Mouse (Mus musculus) hindbrain, embryonic 14.5 days (tissue): ENCODE data around the gene Mmd2. TPM values are rescaled to one million over a fixed set of nuclear protein-coding genes. Genes with fewer than 3 reads are reported as not detected.

Experiments used
- ATAC-seq: fragments of 200-750 bp; cut with Nextera tagmentation; 2 replicates; pipeline ENCODE4 v1.8.0; 2017; ENCODE audit warnings: moderate number of reproducible peaks, mild to moderate bottlenecking, moderate TSS enrichment, moderate library complexity; ENCODE audit not compliant: low FRiP score
- DNase-seq: peaks from one replicate; pipeline ENCODE4 v3.0.0-alpha.2; 2015; ENCODE audit warnings: low spot score
- H3K27ac ChIP-seq: fragments of 300-500 bp; sonication (generic); 2 replicates; pipeline ENCODE4 v1.5.1; 2014; ENCODE audit warnings: mild to moderate bottlenecking, moderate library complexity
- H3K27me3 ChIP-seq: fragments of 300-500 bp; sonication (generic); 2 replicates; pipeline ENCODE4 v1.6.1; 2014; ENCODE audit warnings: mild to moderate bottlenecking, low read length, mixed read lengths; ENCODE audit not compliant: control insufficient read depth, insufficient read depth
- H3K36me3 ChIP-seq: fragments of 300-500 bp; sonication (generic); replicated peaks from 2 replicates; pipeline ENCODE4 v1.6.1; 2014; ENCODE audit not compliant: control insufficient read depth, insufficient read depth
- H3K4me1 ChIP-seq: fragments of 300-500 bp; sonication (generic); replicated peaks from 2 replicates; pipeline ENCODE4 v1.6.1; 2014; ENCODE audit warnings: antibody characterized with exemption, low read length, mixed read lengths; ENCODE audit not compliant: control insufficient read depth, insufficient read depth
- H3K4me2 ChIP-seq: fragments of 300-500 bp; sonication (generic); replicated peaks from 2 replicates; pipeline ENCODE4 v1.6.1; 2014; ENCODE audit warnings: mild to moderate bottlenecking, moderate library complexity
- H3K4me3 ChIP-seq: fragments of 300-500 bp; sonication (generic); replicated peaks from 2 replicates; pipeline ENCODE4 v1.5.1; 2014; ENCODE audit warnings: mild to moderate bottlenecking, low read length
- H3K9ac ChIP-seq: fragments of 300-500 bp; sonication (generic); 2 replicates; pipeline ENCODE4 v1.6.1; 2014
- H3K9me3 ChIP-seq: fragments of 300-500 bp; sonication (generic); 2 replicates; pipeline ENCODE4 v1.6.1; 2016; ENCODE audit warnings: low read length; ENCODE audit not compliant: control insufficient read depth
- WGBS: fragments of 180-500 bp; shearing (Covaris S2); extraction: QIAGEN DNeasy Blood & Tissue Kit; methylation state at CpG from one replicate; pipeline ENCODE4 v1.1.7; 2014; 5-methylcytosine and 5-hydroxymethylcytosine counted together
- polyA plus RNA-seq: library from polyadenylated mRNA; unstranded; fragments of >200 nt; fragmentation: Nextera tagmentation; extraction: Ambion mirVana; gene quantifications from 2 replicates; pipeline ENCODE4 v1.2.1, GENCODE M21; 2014

The Mmd2 gene
- polyA plus RNA-seq, 1 experiment from 2014 or later = 51.7 TPM

GRCm38 (mm10) chr5:142590953-142591616, 17.5 kb downstream of the Mmd2 start:
- Histone ChIP-seq H3K4me3 (no peak overlapping the region), H3K9me3 (no peaks in the 10 kb centered on the region)
- ATAC-seq = peak; percentile 22; the same call in 1 of the 2 replicates

GRCm38 (mm10) chr5:142583616-142584126, 24.9 kb downstream of the Mmd2 start:
- H3K9ac ChIP-seq = no peak overlapping the region
- peaks cover 6% of the 10 kb centered on the region; the same call in 1 of the 2 replicates for H3K4me1 ChIP-seq
- peak overlapping the region; percentile 70 for H3K27ac ChIP-seq
- no peaks in the 10 kb centered on the region for H3K9me3 ChIP-seq
- DNase-seq (peak; percentile 44), ATAC-seq (peak; percentile 92)
- WGBS = 23% methylated on average over 14 of the region's 14 CpGs
- no peaks in the 10 kb centered on the region for H3K27me3 ChIP-seq
- no peak overlapping the region for H3K4me3 ChIP-seq
- no peaks in the 10 kb centered on the region for H3K36me3 ChIP-seq
- H3K4me2 ChIP-seq = 0 out of 2 replicates have a peak overlapping the region, but pooled peaks have one; percentile 26

More at GRCm38 (mm10) chr5:142590953-142591616, 17.5 kb downstream of the Mmd2 start:
- WGBS = 39% methylated on average over 6 of the region's 6 CpGs
- Histone ChIP-seq H3K9ac (no peak overlapping the region), H3K36me3 (no peaks in the 10 kb centered on the region), H3K27ac (peak overlapping the region; percentile 73), H3K4me2 (no peak overlapping the region), H3K4me1 (peaks cover 8% of the 10 kb centered on the region; the same call in 1 of the 2 replicates), H3K27me3 (no peaks in the 10 kb centered on the region)
- peak; percentile 42 for DNase-seq

GRCm38 (mm10) chr5:142581517-142581916, 27.1 kb downstream of the Mmd2 start:
- H3K27ac ChIP-seq = no peak overlapping the region
- 23% methylated on average over 5 of the region's 5 CpGs for WGBS
- no peak overlapping the region for H3K9ac ChIP-seq
- no peaks in the 10 kb centered on the region for H3K36me3 ChIP-seq
- H3K4me2 ChIP-seq = no peak overlapping the region
- no peaks in the 10 kb centered on the region for H3K9me3 ChIP-seq
- DNase-seq (peak; percentile 83), ATAC-seq (peak; percentile 21; the same call in 1 of the 2 replicates)
- H3K4me1 ChIP-seq = peaks cover 6% of the 10 kb centered on the region; the same call in 1 of the 2 replicates
- no peaks in the 10 kb centered on the region for H3K27me3 ChIP-seq
- H3K4me3 ChIP-seq = no peak overlapping the region

- no peak for DNase-seq
- Histone ChIP-seq H3K9ac (no peak overlapping the region), H3K27ac (no peak overlapping the region), H3K4me3 (no peak overlapping the region), H3K27me3 (no peaks in the 10 kb centered on the region), H3K9me3 (0 out of 2 replicates have a peak, but pooled peaks cover under 1% of the 10 kb centered on the region), H3K4me2 (no peak overlapping the region), H3K4me1 (no peaks in the 10 kb centered on the region), H3K36me3 (no peaks in the 10 kb centered on the region)
- 94% methylated on average over 10 of the region's 10 CpGs for WGBS
- ATAC-seq = no peak
Measured at GRCm38 (mm10) chr5:142578192-142578591, 30.4 kb downstream of the Mmd2 start.

GRCm38 (mm10) chr5:142576832-142577231, 31.8 kb downstream of the Mmd2 start:
- Histone ChIP-seq H3K27ac (no peak overlapping the region), H3K9me3 (0 out of 2 replicates have a peak, but pooled peaks cover 5% of the 10 kb centered on the region), H3K4me2 (no peak overlapping the region), H3K27me3 (no peaks in the 10 kb centered on the region), H3K4me3 (no peak overlapping the region), H3K36me3 (no peaks in the 10 kb centered on the region), H3K4me1 (no peaks in the 10 kb centered on the region), H3K9ac (no peak overlapping the region)
- ATAC-seq (no peak), DNase-seq (no peak)
- 78% methylated on average over 7 of the region's 7 CpGs for WGBS

GRCm38 (mm10) chr5:142574323-142575057, 34.1 kb downstream of the Mmd2 start:
- no peaks in the 10 kb centered on the region for H3K27me3 ChIP-seq
- no peaks in the 10 kb centered on the region for H3K36me3 ChIP-seq
- WGBS = 72% methylated on average over 8 of the region's 8 CpGs
- H3K4me3 ChIP-seq = no peak overlapping the region
- H3K4me2 ChIP-seq = no peak overlapping the region
- no peak overlapping the region for H3K9ac ChIP-seq
- ATAC-seq (no peak), DNase-seq (no peak)
- no peaks in the 10 kb centered on the region for H3K4me1 ChIP-seq
- 0 out of 2 replicates have a peak, but pooled peaks cover 5% of the 10 kb centered on the region for H3K9me3 ChIP-seq
- no peak overlapping the region for H3K27ac ChIP-seq

- 94% methylated on average over 1 of the region's 1 CpGs for WGBS
- H3K27ac ChIP-seq = no peak overlapping the region
- no peaks in the 10 kb centered on the region for H3K27me3 ChIP-seq
- no peak overlapping the region for H3K9ac ChIP-seq
- no peaks in the 10 kb centered on the region for H3K36me3 ChIP-seq
- ATAC-seq = no peak
- no peaks in the 10 kb centered on the region for H3K9me3 ChIP-seq
- DNase-seq = no peak
- H3K4me2 ChIP-seq = no peak overlapping the region
- no peak overlapping the region for H3K4me3 ChIP-seq
- H3K4me1 ChIP-seq = no peaks in the 10 kb centered on the region
Measured at GRCm38 (mm10) chr5:142564606-142565005, 44.0 kb downstream of the Mmd2 start.

GRCm38 (mm10) chr5:142560261-142560660, 48.3 kb downstream of the Mmd2 start:
- no peak overlapping the region for H3K9ac ChIP-seq
- 57% methylated on average over 7 of the region's 7 CpGs for WGBS
- no peaks in the 10 kb centered on the region for H3K4me1 ChIP-seq
- no peak overlapping the region for H3K4me2 ChIP-seq
- H3K36me3 ChIP-seq = no peaks in the 10 kb centered on the region
- no peaks in the 10 kb centered on the region for H3K9me3 ChIP-seq
- ATAC-seq (no peak), DNase-seq (no peak)
- H3K27me3 ChIP-seq = no peaks in the 10 kb centered on the region
- H3K27ac ChIP-seq = no peak overlapping the region
- no peak overlapping the region for H3K4me3 ChIP-seq

GRCm38 (mm10) chr5:142557397-142558067, 51.1 kb downstream of the Mmd2 start:
- H3K36me3 ChIP-seq = no peaks in the 10 kb centered on the region
- no peaks in the 10 kb centered on the region for H3K4me1 ChIP-seq
- 43% methylated on average over 12 of the region's 21 CpGs for WGBS
- H3K4me3 ChIP-seq = no peak overlapping the region
- H3K27ac ChIP-seq = no peak overlapping the region
- DNase-seq (peak; percentile 80), ATAC-seq (peak; percentile 71)
- no peak overlapping the region for H3K9ac ChIP-seq
- no peaks in the 10 kb centered on the region for H3K27me3 ChIP-seq
- 0 out of 2 replicates have a peak overlapping the region, but pooled peaks have one; percentile 7 for H3K4me2 ChIP-seq
- H3K9me3 ChIP-seq = no peaks in the 10 kb centered on the region
